Mouse (Mus musculus) erythroblast, embryonic 14.5 days (primary cell): ENCODE measurements around the gene Arhgap23. TPM values are rescaled to one million over a fixed set of nuclear protein-coding genes. Genes with fewer than 3 reads are reported as not detected.

Source experiments
- H3K27me3 ChIP-seq: 2 replicates; pipeline ENCODE4 v1.6.1; 2012; ENCODE audit warnings: inconsistent platforms; ENCODE audit not compliant: control insufficient read depth
- H3K36me3 ChIP-seq: 2 replicates; pipeline ENCODE4 v1.6.1; 2012; ENCODE audit warnings: mild to moderate bottlenecking, inconsistent platforms; ENCODE audit not compliant: control insufficient read depth
- H3K4me1 ChIP-seq: 2 replicates; pipeline ENCODE4 v1.6.1; 2012; ENCODE audit warnings: inconsistent platforms; ENCODE audit not compliant: control insufficient read depth
- H3K4me3 ChIP-seq: replicated peaks from 2 replicates; pipeline ENCODE3; 2012; ENCODE audit warnings: moderate library complexity, mild to moderate bottlenecking, inconsistent platforms
- H3K9me3 ChIP-seq: 2 replicates; pipeline ENCODE4 v1.6.1; 2012; ENCODE audit warnings: low read length, inconsistent platforms, mixed read lengths; ENCODE audit not compliant: control insufficient read depth
- GATA1 ChIP-seq: IDR thresholded peaks from 2 replicates; pipeline ENCODE4 v1.6.1; 2012; ENCODE audit warnings: low read length, inconsistent platforms, mixed read lengths
- TAL1 ChIP-seq: IDR thresholded peaks from 3 replicates; pipeline ENCODE4 v1.6.1; 2012; ENCODE audit warnings: low read length, inconsistent platforms, mixed read lengths
- polyA plus RNA-seq: library from polyadenylated mRNA; stranded (reverse); fragments of >175 nt; gene quantifications from 2 replicates; pipeline ENCODE4 v1.2.3, GENCODE M21; 2012

Gene Arhgap23
- polyA plus RNA-seq, 1 experiment = 30.6 TPM

- TF ChIP-seq TAL1 = no peak
- TF ChIP-seq GATA1 = no peak
- Histone ChIP-seq H3K27me3 (peaks cover 87% of the 10 kb centered on the region), H3K9me3 (peaks cover 2% of the 10 kb centered on the region; the same call in 1 of the 2 replicates), H3K4me3 (no peak overlapping the region), H3K36me3 (no peaks in the 10 kb centered on the region), H3K4me1 (no peaks in the 10 kb centered on the region)
Measured at GRCm38 (mm10) chr11:97543883-97544282, 128.6 kb downstream of the Arhgap23 start.

- H3K4me1 ChIP-seq = no peaks in the 10 kb centered on the region
- TF ChIP-seq GATA1 (no peak), TAL1 (no peak)
- peaks cover 93% of the 10 kb centered on the region for H3K27me3 ChIP-seq
- H3K36me3 ChIP-seq = no peaks in the 10 kb centered on the region
- peaks cover 2% of the 10 kb centered on the region; the same call in 1 of the 2 replicates for H3K9me3 ChIP-seq
- no peak overlapping the region for H3K4me3 ChIP-seq
Measured at GRCm38 (mm10) chr11:97545808-97546560, 130.7 kb downstream of the Arhgap23 start.

- Histone ChIP-seq H3K27me3 (peaks cover 97% of the 10 kb centered on the region), H3K4me3 (no peak overlapping the region), H3K4me1 (no peaks in the 10 kb centered on the region; the same call in 1 of the 2 replicates), H3K36me3 (no peaks in the 10 kb centered on the region), H3K9me3 (peaks cover 2% of the 10 kb centered on the region; the same call in 1 of the 2 replicates)
- no peak for TF ChIP-seq GATA1
- TF ChIP-seq TAL1 = no peak
Measured at GRCm38 (mm10) chr11:97546804-97547411, 131.6 kb downstream of the Arhgap23 start.

GRCm38 (mm10) chr11:97547957-97548706 lies 132.8 kb downstream of the Arhgap23 start:
- H3K27me3 ChIP-seq = peaks cover 98% of the 10 kb centered on the region
- H3K9me3 ChIP-seq = peaks cover 2% of the 10 kb centered on the region; the same call in 1 of the 2 replicates
- no peak overlapping the region for H3K4me3 ChIP-seq
- no peak for TF ChIP-seq TAL1
- no peak for TF ChIP-seq GATA1
- H3K36me3 ChIP-seq = no peaks in the 10 kb centered on the region
- H3K4me1 ChIP-seq = no peaks in the 10 kb centered on the region; the same call in 1 of the 2 replicates

- H3K4me3 ChIP-seq = no peak overlapping the region
- H3K36me3 ChIP-seq = no peaks in the 10 kb centered on the region
- no peaks in the 10 kb centered on the region; the same call in 1 of the 2 replicates for H3K4me1 ChIP-seq
- peaks cover 93% of the 10 kb centered on the region for H3K27me3 ChIP-seq
- TF ChIP-seq TAL1 = no peak
- no peak for TF ChIP-seq GATA1
- peaks cover 2% of the 10 kb centered on the region; the same call in 1 of the 2 replicates for H3K9me3 ChIP-seq
Measured at GRCm38 (mm10) chr11:97548757-97549156, 133.4 kb downstream of the Arhgap23 start.

Other genes with a start within 250 kb of the Arhgap23 start
- gene Kpnb1, start 227.7 kb upstream of the Arhgap23 start, polyA plus RNA-seq = 2.4 and 2.5 TPM in 2 replicates
- gene Npepps, start 134.9 kb upstream of the Arhgap23 start, polyA plus RNA-seq = 1.5 and 2.9 TPM in 2 replicates
- gene Mrpl45, start 99.8 kb upstream of the Arhgap23 start, polyA plus RNA-seq = 0.43 and 0.55 TPM in 2 replicates
- not detected in 2 replicates for gene Gpr179, start 63.5 kb upstream of the Arhgap23 start, polyA plus RNA-seq
- 0.19 and 0.24 TPM in 2 replicates for gene Socs7, start 53.0 kb upstream of the Arhgap23 start, polyA plus RNA-seq
- gene 4933428G20Rik, start 84.8 kb downstream of the Arhgap23 start, polyA plus RNA-seq = not detected in 2 replicates
- gene Srcin1, start 160.7 kb downstream of the Arhgap23 start, polyA plus RNA-seq = not detected in 2 replicates
- 0.13 and 0.18 TPM in 2 replicates for gene Epop, start 214.2 kb downstream of the Arhgap23 start, polyA plus RNA-seq
- gene Mllt6, start 247.9 kb downstream of the Arhgap23 start, polyA plus RNA-seq = 0.05 and 0.07 TPM in 2 replicates